Mouse (Mus musculus): Measurements from ENCODE around the gene Gm853. TPM values are rescaled to one million over a fixed set of nuclear protein-coding genes. Genes with fewer than 3 reads are reported as not detected.

Gene Gm853
- polyA plus RNA-seq, 1 experiment from 2014 or later = not detected

GRCm38 (mm10) chr4:130198694-130199670, 23.2 kb downstream of the Gm853 start:
- 15% methylated on average over 35 of the region's 35 CpGs for WGBS (ENCODE audit: insufficient replicate concordance)
- no peaks in the 10 kb centered on the region for H3K9me3 ChIP-seq (replicated peaks; ENCODE audit: control insufficient read depth, low read length)
- H3K9ac ChIP-seq (ENCODE audit: low read depth, low read length) = no peak overlapping the region
- no peak overlapping the region for H3K27ac ChIP-seq (ENCODE audit: low read length)
- ATAC-seq (ENCODE audit: low read depth) = peak; percentile 65; the same call in 1 of the 2 replicates
- peaks cover 4% of the 10 kb centered on the region; the same call in 1 of the 2 replicates for H3K4me1 ChIP-seq (ENCODE audit: control insufficient read depth, low read depth, low read length)
- H3K27me3 ChIP-seq (ENCODE audit: control insufficient read depth, insufficient read depth, low read depth, low read length) = peaks cover 20% of the 10 kb centered on the region
- H3K4me3 ChIP-seq (ENCODE audit: low read depth, low read length) = peak overlapping the region; percentile 7; the same call in 1 of the 2 replicates
- no peaks in the 10 kb centered on the region for H3K36me3 ChIP-seq (ENCODE audit: control insufficient read depth, insufficient read depth)
- peak overlapping the region; percentile 44 for H3K4me2 ChIP-seq (ENCODE audit: low read depth, low read length)

GRCm38 (mm10) chr4:130196542-130196941, 25.7 kb downstream of the Gm853 start:
- 45% methylated on average over 7 of the region's 8 CpGs for WGBS (ENCODE audit: insufficient replicate concordance)
- Histone ChIP-seq H3K4me3 (ENCODE audit: low read depth, low read length) (no peak overlapping the region), H3K4me2 (ENCODE audit: low read depth, low read length) (no peak overlapping the region), H3K4me1 (ENCODE audit: control insufficient read depth, low read depth, low read length) (peaks cover 4% of the 10 kb centered on the region; the same call in 1 of the 2 replicates), H3K36me3 (ENCODE audit: control insufficient read depth, insufficient read depth) (no peaks in the 10 kb centered on the region), H3K9me3 (replicated peaks; ENCODE audit: control insufficient read depth, low read length) (no peaks in the 10 kb centered on the region), H3K27me3 (ENCODE audit: control insufficient read depth, insufficient read depth, low read depth, low read length) (peaks cover 20% of the 10 kb centered on the region), H3K9ac (ENCODE audit: low read depth, low read length) (no peak overlapping the region), H3K27ac (ENCODE audit: low read length) (no peak overlapping the region)
- ATAC-seq (ENCODE audit: low read depth) = no peak

- Histone ChIP-seq H3K36me3 (ENCODE audit: control insufficient read depth, insufficient read depth) (no peaks in the 10 kb centered on the region), H3K4me3 (ENCODE audit: low read depth, low read length) (no peak overlapping the region), H3K9ac (ENCODE audit: low read depth, low read length) (no peak overlapping the region), H3K27me3 (ENCODE audit: control insufficient read depth, insufficient read depth, low read depth, low read length) (peaks cover 20% of the 10 kb centered on the region), H3K4me2 (ENCODE audit: low read depth, low read length) (no peak overlapping the region), H3K4me1 (ENCODE audit: control insufficient read depth, low read depth, low read length) (peaks cover 4% of the 10 kb centered on the region; the same call in 1 of the 2 replicates), H3K27ac (ENCODE audit: low read length) (no peak overlapping the region), H3K9me3 (replicated peaks; ENCODE audit: control insufficient read depth, low read length) (no peaks in the 10 kb centered on the region)
- WGBS (ENCODE audit: insufficient replicate concordance) = 59% methylated on average over 13 of the region's 13 CpGs
- no peak for ATAC-seq (ENCODE audit: low read depth)
Measured at GRCm38 (mm10) chr4:130195924-130196323, 26.3 kb downstream of the Gm853 start.

- no peak overlapping the region for H3K4me3 ChIP-seq (ENCODE audit: low read depth, low read length)
- no peaks in the 10 kb centered on the region for H3K4me1 ChIP-seq (ENCODE audit: control insufficient read depth, low read depth, low read length)
- H3K4me2 ChIP-seq (ENCODE audit: low read depth, low read length) = no peak overlapping the region
- no peaks in the 10 kb centered on the region; the same call in none of the 2 replicates for H3K27me3 ChIP-seq (ENCODE audit: control insufficient read depth, insufficient read depth, low read depth, low read length)
- H3K9ac ChIP-seq (ENCODE audit: low read depth, low read length) = no peak overlapping the region
- H3K9me3 ChIP-seq (replicated peaks; ENCODE audit: control insufficient read depth, low read length) = no peaks in the 10 kb centered on the region
- no peaks in the 10 kb centered on the region for H3K36me3 ChIP-seq (ENCODE audit: control insufficient read depth, insufficient read depth)
- WGBS (ENCODE audit: insufficient replicate concordance) = 19% methylated on average over 9 of the region's 9 CpGs
- ATAC-seq (ENCODE audit: low read depth) = no peak
- H3K27ac ChIP-seq (ENCODE audit: low read length) = no peak overlapping the region
Measured at GRCm38 (mm10) chr4:130192266-130192665, 29.9 kb downstream of the Gm853 start.

- no peaks in the 10 kb centered on the region for H3K36me3 ChIP-seq (ENCODE audit: control insufficient read depth, insufficient read depth)
- ATAC-seq (ENCODE audit: low read depth) = no peak
Measured at GRCm38 (mm10) chr4:130189606-130190005, 32.6 kb downstream of the Gm853 start.

GRCm38 (mm10) chr4:130188806-130189297, 33.3 kb downstream of the Gm853 start:
- Histone ChIP-seq H3K9ac (ENCODE audit: low read depth, low read length) (no peak overlapping the region), H3K36me3 (ENCODE audit: control insufficient read depth, insufficient read depth) (no peaks in the 10 kb centered on the region), H3K27ac (ENCODE audit: low read length) (no peak overlapping the region), H3K4me2 (ENCODE audit: low read depth, low read length) (no peak overlapping the region), H3K9me3 (replicated peaks; ENCODE audit: control insufficient read depth, low read length) (no peaks in the 10 kb centered on the region), H3K27me3 (ENCODE audit: control insufficient read depth, insufficient read depth, low read depth, low read length) (no peaks in the 10 kb centered on the region), H3K4me1 (ENCODE audit: control insufficient read depth, low read depth, low read length) (no peaks in the 10 kb centered on the region), H3K4me3 (ENCODE audit: low read depth, low read length) (no peak overlapping the region)
- 3% methylated on average over 13 of the region's 13 CpGs for WGBS (ENCODE audit: insufficient replicate concordance)
- ATAC-seq (ENCODE audit: low read depth) = no peak

More at GRCm38 (mm10) chr4:130189606-130190005, 32.6 kb downstream of the Gm853 start:
- Histone ChIP-seq H3K4me1 (ENCODE audit: control insufficient read depth, low read depth, low read length) (no peaks in the 10 kb centered on the region), H3K9me3 (replicated peaks; ENCODE audit: control insufficient read depth, low read length) (no peaks in the 10 kb centered on the region), H3K4me2 (ENCODE audit: low read depth, low read length) (no peak overlapping the region), H3K27ac (ENCODE audit: low read length) (no peak overlapping the region), H3K9ac (ENCODE audit: low read depth, low read length) (no peak overlapping the region), H3K27me3 (ENCODE audit: control insufficient read depth, insufficient read depth, low read depth, low read length) (no peaks in the 10 kb centered on the region; the same call in 1 of the 2 replicates), H3K4me3 (ENCODE audit: low read depth, low read length) (no peak overlapping the region)
- WGBS (ENCODE audit: insufficient replicate concordance) = 38% methylated on average over 7 of the region's 7 CpGs

- 54% methylated on average over 12 of the region's 12 CpGs for WGBS (ENCODE audit: insufficient replicate concordance)
Measured at GRCm38 (mm10) chr4:130186891-130187290, 35.3 kb downstream of the Gm853 start.

GRCm38 (mm10) chr4:130186450-130186849, 35.8 kb downstream of the Gm853 start:
- Histone ChIP-seq H3K4me1 (ENCODE audit: control insufficient read depth, low read depth, low read length) (no peaks in the 10 kb centered on the region), H3K27ac (ENCODE audit: low read length) (no peak overlapping the region), H3K9ac (ENCODE audit: low read depth, low read length) (no peak overlapping the region), H3K27me3 (ENCODE audit: control insufficient read depth, insufficient read depth, low read depth, low read length) (no peaks in the 10 kb centered on the region), H3K4me2 (ENCODE audit: low read depth, low read length) (no peak overlapping the region), H3K9me3 (replicated peaks; ENCODE audit: control insufficient read depth, low read length) (no peaks in the 10 kb centered on the region), H3K36me3 (ENCODE audit: control insufficient read depth, insufficient read depth) (no peaks in the 10 kb centered on the region), H3K4me3 (ENCODE audit: low read depth, low read length) (no peak overlapping the region)
- 66% methylated on average over 9 of the region's 9 CpGs for WGBS (ENCODE audit: insufficient replicate concordance)
- no peak for ATAC-seq (ENCODE audit: low read depth)

More at GRCm38 (mm10) chr4:130186891-130187290, 35.3 kb downstream of the Gm853 start:
- no peak overlapping the region for H3K27ac ChIP-seq (ENCODE audit: low read length)
- no peak overlapping the region for H3K4me2 ChIP-seq (ENCODE audit: low read depth, low read length)
- H3K4me3 ChIP-seq (ENCODE audit: low read depth, low read length) = no peak overlapping the region
- ATAC-seq (ENCODE audit: low read depth) = no peak
- H3K27me3 ChIP-seq (ENCODE audit: control insufficient read depth, insufficient read depth, low read depth, low read length) = no peaks in the 10 kb centered on the region
- H3K4me1 ChIP-seq (ENCODE audit: control insufficient read depth, low read depth, low read length) = no peaks in the 10 kb centered on the region
- no peaks in the 10 kb centered on the region for H3K36me3 ChIP-seq (ENCODE audit: control insufficient read depth, insufficient read depth)
- no peaks in the 10 kb centered on the region for H3K9me3 ChIP-seq (replicated peaks; ENCODE audit: control insufficient read depth, low read length)
- H3K9ac ChIP-seq (ENCODE audit: low read depth, low read length) = no peak overlapping the region

GRCm38 (mm10) chr4:130183879-130184278, 38.3 kb downstream of the Gm853 start:
- H3K4me2 ChIP-seq (ENCODE audit: low read depth, low read length) = no peak overlapping the region
- H3K9ac ChIP-seq (ENCODE audit: low read depth, low read length) = no peak overlapping the region
- ATAC-seq (ENCODE audit: low read depth) = no peak
- 60% methylated on average over 5 of the region's 5 CpGs for WGBS (ENCODE audit: insufficient replicate concordance)
- H3K27me3 ChIP-seq (ENCODE audit: control insufficient read depth, insufficient read depth, low read depth, low read length) = no peaks in the 10 kb centered on the region
- no peaks in the 10 kb centered on the region for H3K9me3 ChIP-seq (replicated peaks; ENCODE audit: control insufficient read depth, low read length)
- H3K27ac ChIP-seq (ENCODE audit: low read length) = no peak overlapping the region
- no peaks in the 10 kb centered on the region for H3K36me3 ChIP-seq (ENCODE audit: control insufficient read depth, insufficient read depth)
- H3K4me3 ChIP-seq (ENCODE audit: low read depth, low read length) = no peak overlapping the region
- H3K4me1 ChIP-seq (ENCODE audit: control insufficient read depth, low read depth, low read length) = no peaks in the 10 kb centered on the region
